Mouse (Mus musculus) 416B (cell line): ENCODE measurements around the gene Syne1.
A peak's percentile ranks its signal among the peaks of the same experiment; 100 is the strongest.

Experiments
- DNase-seq: peaks from one replicate; pipeline ENCODE4 v3.0.0; 2011; ENCODE audit warnings: low read depth

Syne1 gene

GRCm38 (mm10) chr10:5141471-5141870 lies 409.8 kb downstream of the Syne1 start:
- no peak for DNase-seq

- DNase-seq: no peak
Observed at GRCm38 (mm10) chr10:5139932-5140264, 411.4 kb downstream of the Syne1 start.

- DNase-seq: no peak
Observed at GRCm38 (mm10) chr10:5139246-5139931, 411.9 kb downstream of the Syne1 start.

- no peak for DNase-seq
Observed at GRCm38 (mm10) chr10:5132050-5132449, 419.2 kb downstream of the Syne1 start.

GRCm38 (mm10) chr10:5130495-5130894 lies 420.8 kb downstream of the Syne1 start:
- DNase-seq: no peak

- no peak for DNase-seq
Observed at GRCm38 (mm10) chr10:5124757-5125156, 426.5 kb downstream of the Syne1 start.

GRCm38 (mm10) chr10:5116720-5117119 lies 434.6 kb downstream of the Syne1 start:
- DNase-seq: no peak

GRCm38 (mm10) chr10:5116155-5116554 lies 435.1 kb downstream of the Syne1 start:
- no peak for DNase-seq

GRCm38 (mm10) chr10:5110773-5111172 lies 440.5 kb downstream of the Syne1 start:
- DNase-seq: no peak

- DNase-seq: no peak
Observed at GRCm38 (mm10) chr10:5097754-5098137, 453.5 kb downstream of the Syne1 start.

- DNase-seq: no peak
Observed at GRCm38 (mm10) chr10:5096996-5097753, 454.1 kb downstream of the Syne1 start.

- DNase-seq: peak; percentile 11
Observed at GRCm38 (mm10) chr10:5089133-5089532, 462.1 kb downstream of the Syne1 start.

GRCm38 (mm10) chr10:5087336-5087735 lies 463.9 kb downstream of the Syne1 start:
- DNase-seq: no peak

- no peak for DNase-seq
Observed at GRCm38 (mm10) chr10:5086329-5086728, 465.0 kb downstream of the Syne1 start.

- peak; percentile 46 for DNase-seq
Observed at GRCm38 (mm10) chr10:5085792-5086191, 465.5 kb downstream of the Syne1 start.

- peak; percentile 35 for DNase-seq
Observed at GRCm38 (mm10) chr10:5083716-5084115, 467.6 kb downstream of the Syne1 start.

- peak; percentile 79 for DNase-seq
Observed at GRCm38 (mm10) chr10:5079945-5080468, 471.3 kb downstream of the Syne1 start.

- no peak for DNase-seq
Observed at GRCm38 (mm10) chr10:5075724-5076123, 475.6 kb downstream of the Syne1 start.

GRCm38 (mm10) chr10:5072054-5072453 lies 479.2 kb downstream of the Syne1 start:
- DNase-seq: no peak

- no peak for DNase-seq
Observed at GRCm38 (mm10) chr10:5070941-5071231, 480.4 kb downstream of the Syne1 start.

GRCm38 (mm10) chr10:5070168-5070940 lies 480.9 kb downstream of the Syne1 start:
- no peak for DNase-seq

- DNase-seq: no peak
Observed at GRCm38 (mm10) chr10:5068676-5069265, 482.5 kb downstream of the Syne1 start, which contains the start of gene Gm10097. TSS of gene Gm10097 (plus strand) at chr10:5069192.
